Comparison of ENCODE assay signal across 22 mouse cellular contexts in genomic region chr4:123311845-123312244, GRCm38 (mm10). TPM values are rescaled to one million over a fixed set of nuclear protein-coding genes. Genes with fewer than 3 reads are reported as not detected.
DNase-seq lines count a peak whose midpoint lies in the region; ATAC-seq lines count a peak whose summit lies in the region.
"Had no signal": no experiment of that assay in that cellular context is flagged by ENCODE, and none has a peak within 500 bp of the region (broad histone marks: within the 10 kb centered on the region; RNA-seq: fewer than 3 reads in every experiment).

No protein-coding gene starts in this region.

- H3K27me3 ChIP-seq in embryonic facial prominence, embryonic 14.5 days (replicated peaks; ENCODE audit: control insufficient read depth, insufficient read depth, low read length) = no peaks in the 10 kb centered on the region
- H3K27me3 ChIP-seq in embryonic facial prominence, embryonic 10.5 days (replicated peaks; ENCODE audit: low read depth, poor library complexity, severe bottlenecking) = no peaks in the 10 kb centered on the region
- H3K27me3 ChIP-seq in splenic B cell, adult 2 months (ENCODE audit: control insufficient read depth, insufficient read depth, low read length, poor library complexity, severe bottlenecking) = no peaks in the 10 kb centered on the region; the same call in 1 of the 2 replicates
- H3K27me3 ChIP-seq in hindbrain, embryonic 16.5 days (replicated peaks; ENCODE audit: control insufficient read depth, insufficient read depth, low read length) = no peaks in the 10 kb centered on the region
- H3K27me3 ChIP-seq: embryonic facial prominence, embryonic 13.5 days; forebrain, embryonic 13.5 days; forebrain, embryonic 15.5 days; Patski had no signal

- no peak overlapping the region for H3K27ac ChIP-seq in embryonic facial prominence, embryonic 14.5 days (replicated peaks; ENCODE audit: low read depth, low read length)
- H3K27ac ChIP-seq in embryonic facial prominence, embryonic 10.5 days (replicated peaks) = no peak overlapping the region
- no peak overlapping the region for H3K27ac ChIP-seq in hindbrain, embryonic 16.5 days (ENCODE audit: low read depth, low read length)
- H3K27ac ChIP-seq: embryonic facial prominence, embryonic 13.5 days; forebrain, embryonic 13.5 days; forebrain, embryonic 15.5 days had no signal

- no peaks in the 10 kb centered on the region for H3K9me3 ChIP-seq in embryonic facial prominence, embryonic 14.5 days (ENCODE audit: control insufficient read depth, low read length)
- H3K9me3 ChIP-seq in embryonic facial prominence, embryonic 10.5 days = 0 out of 2 replicates have a peak, but pooled peaks cover 3% of the 10 kb centered on the region
- H3K9me3 ChIP-seq in hindbrain, embryonic 16.5 days (ENCODE audit: control insufficient read depth, low read length) = no peaks in the 10 kb centered on the region
- H3K9me3 ChIP-seq: embryonic facial prominence, embryonic 13.5 days; forebrain, embryonic 13.5 days; forebrain, embryonic 15.5 days; G1E had no signal

- DNase-seq in embryonic facial prominence, embryonic 14.5 days (ENCODE audit: low spot score) = peak; percentile 56
- DNase-seq in embryonic facial prominence, embryonic 10.5 days (ENCODE audit: low spot score) = no peak
- peak; percentile 30 to 31 for DNase-seq in B cell, adult 2 months
- DNase-seq in splenic B cell, adult 2 months (ENCODE audit: low read depth, low spot score) = peak; percentile 54
- DNase-seq: adrenal gland, adult 8-10 months; adrenal gland, postnatal 14 days; adrenal gland, postnatal 36 days; cerebellum, adult 11-12 months; cerebellum, adult 2 months; cerebellum, adult 9-10 months; cerebellum, postnatal 10 days; cerebellum, postnatal 25 days; forebrain, postnatal 0 days had no signal

- no peaks in the 10 kb centered on the region for H3K4me1 ChIP-seq in embryonic facial prominence, embryonic 14.5 days (ENCODE audit: control insufficient read depth, insufficient read depth, low read length)
- H3K4me1 ChIP-seq in embryonic facial prominence, embryonic 10.5 days = peaks cover 25% of the 10 kb centered on the region
- no peaks in the 10 kb centered on the region for H3K4me1 ChIP-seq in hindbrain, embryonic 16.5 days (ENCODE audit: control insufficient read depth, insufficient read depth, low read depth, low read length)
- H3K4me1 ChIP-seq: forebrain, embryonic 13.5 days; forebrain, embryonic 15.5 days had no signal

- peak; percentile 39; the same call in 1 of the 2 replicates for ATAC-seq in embryonic facial prominence, embryonic 14.5 days (ENCODE audit: low read depth)
- no peak for ATAC-seq in hindbrain, embryonic 16.5 days
- ATAC-seq: activated CD4-positive, CD25-positive, alpha-beta regulatory T cell, adult 4 months; forebrain, embryonic 13.5 days; forebrain, embryonic 15.5 days; forebrain, postnatal 0 days; Patski had no signal

- H3K9ac ChIP-seq in embryonic facial prominence, embryonic 14.5 days (ENCODE audit: low read depth, low read length) = no peak overlapping the region
- H3K9ac ChIP-seq in hindbrain, embryonic 16.5 days (ENCODE audit: low read depth, low read length) = no peak overlapping the region
- H3K9ac ChIP-seq: embryonic facial prominence, embryonic 13.5 days; forebrain, embryonic 13.5 days; forebrain, embryonic 15.5 days; forebrain, postnatal 0 days had no signal

- 83% methylated on average over 7 of the region's 7 CpGs for WGBS in embryonic facial prominence, embryonic 14.5 days
- 74% methylated on average over 7 of the region's 7 CpGs for WGBS in embryonic facial prominence, embryonic 10.5 days
- WGBS in hindbrain, embryonic 16.5 days = 90% methylated on average over 7 of the region's 7 CpGs

- no peaks in the 10 kb centered on the region for H3K36me3 ChIP-seq in embryonic facial prominence, embryonic 14.5 days (ENCODE audit: control insufficient read depth, insufficient read depth, low read length)
- peaks cover 7% of the 10 kb centered on the region for H3K36me3 ChIP-seq in embryonic facial prominence, embryonic 10.5 days (replicated peaks)
- no peaks in the 10 kb centered on the region for H3K36me3 ChIP-seq in splenic B cell, adult 2 months (ENCODE audit: control insufficient read depth, insufficient read depth, low read length, poor library complexity, severe bottlenecking)
- H3K36me3 ChIP-seq in hindbrain, embryonic 16.5 days (ENCODE audit: control insufficient read depth, insufficient read depth, low read length) = no peaks in the 10 kb centered on the region
- H3K36me3 ChIP-seq: embryonic facial prominence, embryonic 13.5 days; forebrain, embryonic 15.5 days had no signal

- H3K4me3 ChIP-seq in embryonic facial prominence, embryonic 14.5 days (ENCODE audit: low read depth, low read length) = no peak overlapping the region
- no peak overlapping the region for H3K4me3 ChIP-seq in embryonic facial prominence, embryonic 10.5 days
- H3K4me3 ChIP-seq in hindbrain, embryonic 16.5 days (ENCODE audit: low read length) = no peak overlapping the region
- H3K4me3 ChIP-seq: embryonic facial prominence, embryonic 13.5 days; forebrain, embryonic 13.5 days; forebrain, embryonic 15.5 days had no signal

- no peak overlapping the region for H3K4me2 ChIP-seq in embryonic facial prominence, embryonic 14.5 days (ENCODE audit: low read depth, low read length)
- H3K4me2 ChIP-seq in hindbrain, embryonic 16.5 days (ENCODE audit: low read length) = no peak overlapping the region
- H3K4me2 ChIP-seq: embryonic facial prominence, embryonic 13.5 days; forebrain, embryonic 13.5 days; forebrain, embryonic 15.5 days had no signal

RNA-seq across cellular contexts. Expression of gene Oxct2a, which starts 11.6 kb away (rescaled TPM):
- polyA plus RNA-seq in embryonic facial prominence, embryonic 14.5 days (2014; fragmentation: Nextera tagmentation; extraction: Ambion mirVana) = not detected in 2 replicates
- polyA plus RNA-seq in embryonic facial prominence, embryonic 10.5 days (2016; fragmentation: Nextera tagmentation; extraction: Ambion mirVana) = not detected in 2 replicates
- polyA plus RNA-seq in hindbrain, embryonic 16.5 days (2015; fragmentation: Nextera tagmentation; extraction: Ambion mirVana) = 0.12 and 0.14 TPM in 2 replicates
- polyA plus RNA-seq: activated CD4-positive, CD25-positive, alpha-beta regulatory T cell, adult 4 months; cerebellum, adult 2 months; embryonic facial prominence, embryonic 11.5 days; embryonic facial prominence, embryonic 13.5 days; forebrain, embryonic 11.5 days; forebrain, embryonic 13.5 days; forebrain, embryonic 15.5 days; G1E; Patski had no signal

RNA-seq across cellular contexts. Expression of gene Bmp8a, which starts 31.2 kb away (rescaled TPM):
- polyA plus RNA-seq in embryonic facial prominence, embryonic 14.5 days (2014; fragmentation: Nextera tagmentation; extraction: Ambion mirVana) = 2.3 and 3.4 TPM in 2 replicates
- 0.14 TPM in 1 of 2 replicates, not detected in the other for polyA plus RNA-seq in embryonic facial prominence, embryonic 10.5 days (2016; fragmentation: Nextera tagmentation; extraction: Ambion mirVana)
- 0.22 and 0.26 TPM in 2 replicates for polyA plus RNA-seq in hindbrain, embryonic 16.5 days (2015; fragmentation: Nextera tagmentation; extraction: Ambion mirVana)
- polyA plus RNA-seq: activated CD4-positive, CD25-positive, alpha-beta regulatory T cell, adult 4 months; forebrain, embryonic 13.5 days; Patski had no signal

RNA-seq across cellular contexts. Expression of gene Pabpc4, which starts 49.7 kb away (rescaled TPM):
- polyA plus RNA-seq in embryonic facial prominence, embryonic 14.5 days (2014; fragmentation: Nextera tagmentation; extraction: Ambion mirVana) = 60.4 and 60.8 TPM in 2 replicates
- polyA plus RNA-seq in embryonic facial prominence, embryonic 10.5 days (2016; fragmentation: Nextera tagmentation; extraction: Ambion mirVana) = 54.9 and 59.4 TPM in 2 replicates
- 23.0 and 31.4 TPM in 2 replicates for polyA plus RNA-seq in hindbrain, embryonic 16.5 days (2015; fragmentation: Nextera tagmentation; extraction: Ambion mirVana)
